Mouse (Mus musculus) C2C12 (cell line): ENCODE measurements around the gene Myo7a. TPM values are rescaled to one million over a fixed set of nuclear protein-coding genes. Genes with fewer than 3 reads are reported as not detected.

Source experiments
- H3K27me3 ChIP-seq: one replicate; pipeline ENCODE4 v1.6.1; 2011; ENCODE audit not compliant: control insufficient read depth, insufficient read depth, insufficient read length
- H3K36me3 ChIP-seq: one replicate; pipeline ENCODE4 v1.6.1; 2011; ENCODE audit not compliant: control insufficient read depth, insufficient read depth
- H3K4me3 ChIP-seq: one replicate; pipeline ENCODE4 v1.5.1; 2011; ENCODE audit warnings: mild to moderate bottlenecking, control low read depth; ENCODE audit not compliant: poor library complexity, insufficient read depth, severe bottlenecking
- H3K79me2 ChIP-seq: one replicate; pipeline ENCODE4 v1.6.1; 2011; ENCODE audit not compliant: control insufficient read depth, insufficient read depth
- H3K79me3 ChIP-seq: one replicate; pipeline ENCODE4 v1.6.1; 2011; ENCODE audit warnings: low read depth, control low read depth
- H3ac ChIP-seq: one replicate; pipeline ENCODE3; 2011; ENCODE audit warnings: low read depth; ENCODE audit not compliant: control insufficient read depth, insufficient read length
- CEBPB ChIP-seq: IDR thresholded peaks from one replicate; pipeline ENCODE4 v1.6.1; 2011; ENCODE audit warnings: low read depth, mild to moderate bottlenecking, control low read depth, moderate library complexity
- CTCF ChIP-seq: IDR thresholded peaks from one replicate; pipeline ENCODE4 v1.5.1; 2011; ENCODE audit not compliant: control insufficient read depth, insufficient read depth, insufficient read length
- FOSL1 ChIP-seq: IDR thresholded peaks from one replicate; pipeline ENCODE4 v1.8.0; 2011; ENCODE audit warnings: mild to moderate bottlenecking, low read length; ENCODE audit not compliant: poor library complexity, insufficient read depth, severe bottlenecking
- MAX ChIP-seq: IDR thresholded peaks from one replicate; pipeline ENCODE4 v1.6.1; 2011; ENCODE audit warnings: mild to moderate bottlenecking, control low read depth
- MYOD1 ChIP-seq: IDR thresholded peaks from one replicate; pipeline ENCODE4 v1.6.1; 2011; ENCODE audit warnings: low read depth; ENCODE audit not compliant: control insufficient read depth, insufficient read length
- MYOG ChIP-seq: IDR thresholded peaks from one replicate; pipeline ENCODE4 v1.6.1; 2011; ENCODE audit not compliant: control insufficient read depth, insufficient read length; ENCODE audit errors: extremely low read depth
- USF1 ChIP-seq: IDR thresholded peaks from one replicate; pipeline ENCODE4 v1.6.1; 2011; ENCODE audit warnings: low read depth, mild to moderate bottlenecking, control low read depth, moderate library complexity
- polyA plus RNA-seq: library from polyadenylated mRNA; unstranded; fragments of >200 nt; fragmentation: generic; extraction: Trizol; gene quantifications from one replicate; pipeline ENCODE4 v1.2.1, GENCODE M21; 2012; ENCODE audit warnings: missing spikeins

Myo7a gene
- polyA plus RNA-seq, 1 experiment, result 0.06 TPM

DNA sequence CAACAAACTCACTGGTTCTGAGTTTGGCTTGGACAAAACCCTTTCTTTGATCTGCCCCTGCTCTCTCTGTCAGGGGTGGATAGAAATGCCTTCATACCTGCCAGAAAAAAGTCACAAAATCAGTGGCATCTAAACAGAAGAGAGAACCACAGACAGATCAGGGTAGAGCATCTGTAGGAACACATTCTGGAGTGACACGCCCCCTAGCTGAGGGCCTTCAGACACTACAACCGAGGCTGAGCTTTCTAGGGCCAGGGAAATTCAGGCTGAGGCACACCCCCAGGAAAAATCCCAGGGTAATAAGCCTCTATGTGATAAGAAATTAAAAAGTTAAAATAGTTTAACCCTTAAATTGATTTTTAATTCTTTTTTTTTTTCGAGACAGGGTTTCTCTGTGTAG is 34.0 kb upstream of the Myo7a start:
- Histone ChIP-seq H3K36me3 (no peaks in the 10 kb centered on the region), H3K79me2 (no peaks in the 10 kb centered on the region), H3K27me3 (no peaks in the 10 kb centered on the region), H3K79me3 (no peaks in the 10 kb centered on the region), H3K4me3 (no peak overlapping the region), H3ac (no peak overlapping the region)
- TF ChIP-seq CTCF (no peak), USF1 (no peak), FOSL1 (no peak), CEBPB (no peak), MYOD1 (no peak), MYOG (no peak), MAX (no peak)

DNA sequence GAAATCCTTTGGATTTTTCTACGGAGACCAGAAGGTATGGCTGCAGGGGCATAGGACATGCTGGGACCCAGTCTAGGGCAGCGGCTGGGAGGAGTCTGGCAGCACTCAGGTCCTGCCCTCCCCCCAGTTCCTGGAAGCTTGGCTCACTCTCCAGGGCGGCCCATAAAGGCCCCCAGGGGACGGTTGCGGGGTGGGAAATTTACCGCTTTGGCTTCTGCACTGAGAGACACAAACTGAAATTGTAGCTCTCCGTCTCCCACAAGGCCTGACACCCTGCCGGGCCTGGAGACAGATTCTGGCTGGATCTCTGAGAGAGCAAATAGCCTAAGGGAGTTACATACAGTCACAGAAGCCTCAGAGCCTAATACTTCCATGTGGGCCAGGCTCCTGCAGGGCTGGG is 33.1 kb upstream of the Myo7a start:
- H3K4me3 ChIP-seq, result no peak overlapping the region
- H3K36me3 ChIP-seq, result no peaks in the 10 kb centered on the region
- no peaks in the 10 kb centered on the region for H3K79me2 ChIP-seq
- H3K27me3 ChIP-seq, result no peaks in the 10 kb centered on the region
- no peaks in the 10 kb centered on the region for H3K79me3 ChIP-seq
- TF ChIP-seq MAX, result no peak
- TF ChIP-seq USF1, result no peak
- no peak for TF ChIP-seq CEBPB
- TF ChIP-seq MYOG, result no peak
- no peak for TF ChIP-seq FOSL1
- no peak for TF ChIP-seq CTCF
- no peak for TF ChIP-seq MYOD1
- H3ac ChIP-seq, result no peak overlapping the region

- Histone ChIP-seq H3K79me2 (no peaks in the 10 kb centered on the region), H3ac (no peak overlapping the region), H3K36me3 (no peaks in the 10 kb centered on the region), H3K79me3 (no peaks in the 10 kb centered on the region), H3K27me3 (no peaks in the 10 kb centered on the region), H3K4me3 (no peak overlapping the region)
- TF ChIP-seq FOSL1 (no peak), USF1 (no peak), CEBPB (no peak), MAX (no peak), MYOG (no peak), MYOD1 (no peak), CTCF (no peak)
Observed at GRCm38 (mm10) chr7:98150525-98150924, 31.2 kb upstream of the Myo7a start.

- Histone ChIP-seq H3K4me3 (no peak overlapping the region), H3K36me3 (no peaks in the 10 kb centered on the region), H3K79me3 (no peaks in the 10 kb centered on the region), H3K79me2 (no peaks in the 10 kb centered on the region), H3ac (no peak overlapping the region), H3K27me3 (no peaks in the 10 kb centered on the region)
- TF ChIP-seq FOSL1 (no peak), MYOD1 (no peak), MYOG (no peak), CEBPB (no peak), CTCF (no peak), MAX (no peak), USF1 (no peak)
Observed at GRCm38 (mm10) chr7:98149802-98150201, 30.5 kb upstream of the Myo7a start.

DNA sequence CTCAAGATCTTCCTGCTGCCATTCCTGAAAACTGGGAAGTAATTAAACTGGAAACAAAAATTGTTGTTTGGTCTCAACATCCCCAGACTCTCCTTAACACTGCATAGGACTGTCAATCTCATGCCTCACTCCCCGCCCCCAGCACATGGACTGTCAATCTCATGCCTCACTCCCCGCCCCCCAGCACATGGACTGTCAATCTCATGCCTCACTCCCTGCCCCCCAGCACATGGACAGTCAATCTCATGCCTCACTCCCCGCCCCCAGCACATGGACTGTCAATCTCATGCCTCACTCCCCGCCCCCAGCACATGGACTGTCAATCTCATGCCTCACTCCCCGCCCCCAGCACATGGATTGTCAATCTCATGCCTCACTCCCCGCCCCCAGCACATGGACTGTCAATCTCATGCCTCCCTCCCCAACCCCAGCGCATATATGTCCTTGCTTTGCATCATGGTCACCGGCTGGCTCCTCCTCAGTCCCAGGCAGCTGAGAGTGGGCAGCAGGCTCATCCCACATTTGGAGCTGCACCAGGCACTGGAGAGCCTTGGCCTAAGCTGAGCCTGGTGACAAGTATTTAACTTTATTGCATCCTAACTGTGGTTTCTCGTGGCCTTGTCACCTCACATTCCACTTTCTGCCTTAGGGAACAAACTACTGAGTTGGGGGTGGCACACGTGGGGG is 29.5 kb upstream of the Myo7a start:
- H3K79me2 ChIP-seq, result no peaks in the 10 kb centered on the region
- no peaks in the 10 kb centered on the region for H3K36me3 ChIP-seq
- H3K27me3 ChIP-seq, result peaks cover 5% of the 10 kb centered on the region
- no peak overlapping the region for H3K4me3 ChIP-seq
- H3ac ChIP-seq, result no peak overlapping the region
- H3K79me3 ChIP-seq, result no peaks in the 10 kb centered on the region
- TF ChIP-seq FOSL1 (no peak), MYOG (no peak), MAX (no peak), CTCF (no peak), CEBPB (no peak), MYOD1 (no peak), USF1 (no peak)
